Mouse (Mus musculus): ENCODE measurements around the gene Ociad2. TPM values are rescaled to one million over a fixed set of nuclear protein-coding genes. Genes with fewer than 3 reads are reported as not detected.

Gene Ociad2
- polyA plus RNA-seq, 1 experiment, result 53.7 TPM

GRCm38 (mm10) chr5:73359752-73360141 lies 18.9 kb upstream of the Ociad2 start:
- no peak overlapping the region for H3K4me3 ChIP-seq (ENCODE audit: insufficient read depth, low read length)
- H3K27ac ChIP-seq (ENCODE audit: insufficient read depth, low read length), result 0 out of 2 replicates have a peak overlapping the region, but pooled peaks have one; percentile 47

GRCm38 (mm10) chr5:73359134-73359751 lies 18.4 kb upstream of the Ociad2 start:
- no peak for TF ChIP-seq CTCF (IDR thresholded peaks at IDR 0.05; ENCODE audit: extremely low read depth, insufficient read depth, low read length)
- no peak for TF ChIP-seq POLR2A (IDR thresholded peaks at IDR 0.05; ENCODE audit: extremely low read depth, insufficient read depth, low read length)
- Histone ChIP-seq H3K27ac (ENCODE audit: insufficient read depth, low read length) (peak overlapping the region; percentile 47), H3K4me3 (ENCODE audit: insufficient read depth, low read length) (no peak overlapping the region), H3K4me1 (ENCODE audit: control insufficient read depth, insufficient read depth, low read length) (peaks cover 8% of the 10 kb centered on the region)

More at GRCm38 (mm10) chr5:73359752-73360141, 18.9 kb upstream of the Ociad2 start:
- no peak for TF ChIP-seq CTCF (IDR thresholded peaks at IDR 0.05; ENCODE audit: extremely low read depth, insufficient read depth, low read length)
- TF ChIP-seq POLR2A (IDR thresholded peaks at IDR 0.05; ENCODE audit: extremely low read depth, insufficient read depth, low read length), result 0 out of 2 replicates have a peak, but pooled peaks have one; percentile 38
- peaks cover 8% of the 10 kb centered on the region for H3K4me1 ChIP-seq (ENCODE audit: control insufficient read depth, insufficient read depth, low read length)

- Histone ChIP-seq H3K4me3 (ENCODE audit: insufficient read depth, low read length) (no peak overlapping the region), H3K4me1 (ENCODE audit: control insufficient read depth, insufficient read depth, low read length) (peaks cover 5% of the 10 kb centered on the region; the same call in 1 of the 2 replicates), H3K27ac (ENCODE audit: insufficient read depth, low read length) (no peak overlapping the region)
- TF ChIP-seq POLR2A (IDR thresholded peaks at IDR 0.05; ENCODE audit: extremely low read depth, insufficient read depth, low read length), result no peak
These were observed 14.6 kb upstream of the Ociad2 start for GRCm38 (mm10) chr5:73355393-73355792.

GRCm38 (mm10) chr5:73353978-73354377 lies 13.2 kb upstream of the Ociad2 start:
- Histone ChIP-seq H3K27ac (ENCODE audit: insufficient read depth, low read length) (no peak overlapping the region), H3K4me1 (ENCODE audit: control insufficient read depth, insufficient read depth, low read length) (peaks cover 4% of the 10 kb centered on the region; the same call in 1 of the 2 replicates), H3K4me3 (ENCODE audit: insufficient read depth, low read length) (no peak overlapping the region)
- TF ChIP-seq POLR2A (IDR thresholded peaks at IDR 0.05; ENCODE audit: extremely low read depth, insufficient read depth, low read length) (no peak), CTCF (IDR thresholded peaks at IDR 0.05; ENCODE audit: extremely low read depth, insufficient read depth, low read length) (no peak)

GRCm38 (mm10) chr5:73353519-73353918 lies 12.7 kb upstream of the Ociad2 start:
- no peak overlapping the region for H3K27ac ChIP-seq (ENCODE audit: insufficient read depth, low read length)
- TF ChIP-seq CTCF (IDR thresholded peaks at IDR 0.05; ENCODE audit: extremely low read depth, insufficient read depth, low read length), result no peak
- no peak for TF ChIP-seq POLR2A (IDR thresholded peaks at IDR 0.05; ENCODE audit: extremely low read depth, insufficient read depth, low read length)
- H3K4me3 ChIP-seq (ENCODE audit: insufficient read depth, low read length), result no peak overlapping the region
- H3K4me1 ChIP-seq (ENCODE audit: control insufficient read depth, insufficient read depth, low read length), result peaks cover 4% of the 10 kb centered on the region; the same call in 1 of the 2 replicates

- Histone ChIP-seq H3K27ac (ENCODE audit: insufficient read depth, low read length) (no peak overlapping the region), H3K4me1 (ENCODE audit: control insufficient read depth, insufficient read depth, low read length) (peaks cover 4% of the 10 kb centered on the region; the same call in 1 of the 2 replicates), H3K4me3 (ENCODE audit: insufficient read depth, low read length) (no peak overlapping the region)
- no peak for TF ChIP-seq CTCF (IDR thresholded peaks at IDR 0.05; ENCODE audit: extremely low read depth, insufficient read depth, low read length)
- no peak for TF ChIP-seq POLR2A (IDR thresholded peaks at IDR 0.05; ENCODE audit: extremely low read depth, insufficient read depth, low read length)
These were observed 11.0 kb upstream of the Ociad2 start for GRCm38 (mm10) chr5:73351796-73352195.

- no peak overlapping the region for H3K4me3 ChIP-seq (ENCODE audit: insufficient read depth, low read length)
- TF ChIP-seq POLR2A (IDR thresholded peaks at IDR 0.05; ENCODE audit: extremely low read depth, insufficient read depth, low read length) (no peak), CTCF (IDR thresholded peaks at IDR 0.05; ENCODE audit: extremely low read depth, insufficient read depth, low read length) (no peak)
- H3K27ac ChIP-seq (ENCODE audit: insufficient read depth, low read length), result no peak overlapping the region
- H3K4me1 ChIP-seq (ENCODE audit: control insufficient read depth, insufficient read depth, low read length), result peaks cover 7% of the 10 kb centered on the region
These were observed 8.7 kb upstream of the Ociad2 start for GRCm38 (mm10) chr5:73349514-73349913.

GRCm38 (mm10) chr5:73345254-73345653 lies 4.4 kb upstream of the Ociad2 start:
- TF ChIP-seq POLR2A (IDR thresholded peaks at IDR 0.05; ENCODE audit: extremely low read depth, insufficient read depth, low read length), result no peak
- TF ChIP-seq CTCF (IDR thresholded peaks at IDR 0.05; ENCODE audit: extremely low read depth, insufficient read depth, low read length), result no peak
- peaks cover 3% of the 10 kb centered on the region for H3K4me1 ChIP-seq (ENCODE audit: control insufficient read depth, insufficient read depth, low read length)
- no peak overlapping the region for H3K4me3 ChIP-seq (ENCODE audit: insufficient read depth, low read length)
- H3K27ac ChIP-seq (ENCODE audit: insufficient read depth, low read length), result peak overlapping the region; percentile 80; the same call in 1 of the 2 replicates

GRCm38 (mm10) chr5:73344310-73344709 lies 3.5 kb upstream of the Ociad2 start:
- peak overlapping the region; percentile 80; the same call in 1 of the 2 replicates for H3K27ac ChIP-seq (ENCODE audit: insufficient read depth, low read length)
- peaks cover 4% of the 10 kb centered on the region for H3K4me1 ChIP-seq (ENCODE audit: control insufficient read depth, insufficient read depth, low read length)
- TF ChIP-seq CTCF (IDR thresholded peaks at IDR 0.05; ENCODE audit: extremely low read depth, insufficient read depth, low read length) (no peak), POLR2A (IDR thresholded peaks at IDR 0.05; ENCODE audit: extremely low read depth, insufficient read depth, low read length) (no peak)
- no peak overlapping the region for H3K4me3 ChIP-seq (ENCODE audit: insufficient read depth, low read length)

GRCm38 (mm10) chr5:73342701-73343355 lies 2.0 kb upstream of the Ociad2 start:
- peaks cover 4% of the 10 kb centered on the region for H3K4me1 ChIP-seq (ENCODE audit: control insufficient read depth, insufficient read depth, low read length)
- H3K27ac ChIP-seq (ENCODE audit: insufficient read depth, low read length), result no peak overlapping the region
- no peak overlapping the region for H3K4me3 ChIP-seq (ENCODE audit: insufficient read depth, low read length)
- TF ChIP-seq CTCF (IDR thresholded peaks at IDR 0.05; ENCODE audit: extremely low read depth, insufficient read depth, low read length) (no peak), POLR2A (IDR thresholded peaks at IDR 0.05; ENCODE audit: extremely low read depth, insufficient read depth, low read length) (no peak)

Measured in cortical plate, adult 2 months (tissue).